Mouse (Mus musculus): Measurements from ENCODE around the gene Tbpl2.

GRCm38 (mm10) chr2:24103619-24104289 lies 7.4 kb upstream of the Tbpl2 start:
- TF ChIP-seq CTCF (IDR thresholded peaks at IDR 0.05; ENCODE audit: low read depth) (no peak), EP300 (IDR thresholded peaks at IDR 0.05; ENCODE audit: low read depth) (no peak)
